Mouse (Mus musculus): ENCODE results near the gene Oosp2.

GRCm38 (mm10) chr19:11646166-11646565 is 14.2 kb downstream of the Oosp2 start:
- TF ChIP-seq POLR2A (IDR thresholded peaks at IDR 0.05; ENCODE audit: extremely low read depth, insufficient read depth, low read length) (no peak), CTCF (IDR thresholded peaks at IDR 0.05; ENCODE audit: extremely low read depth, insufficient read depth, low read length) (no peak)

All from cortical plate, adult 2 months (tissue).